Mouse (Mus musculus) frontal cortex, adult 2 months (tissue): Measurements from ENCODE around the gene Wbp2. TPM values are rescaled to one million over a fixed set of nuclear protein-coding genes. Genes with fewer than 3 reads are reported as not detected.
"Not testable (repeated sequence)": the region's sequence is repeated elsewhere in the genome, so short reads cannot be mapped to it uniquely, and the experiment has no call there.

Source experiments
- DNase-seq, 2 experiments: peaks; one replicate each; pipeline ENCODE4 v3.0.0; 2022; ENCODE audit warnings: low spot score in 1 of 2; ENCODE audit errors: extremely low spot score in 1 of 2
- polyA plus RNA-seq: library from polyadenylated mRNA; depleted of rRNA; stranded (reverse); fragments of >200 nt; gene quantifications from 2 replicates; pipeline ENCODE4 v1.2.3, GENCODE M21; 2012; rRNA removed

Gene Wbp2
- polyA plus RNA-seq = 391 and 407 TPM in 2 replicates

DNA sequence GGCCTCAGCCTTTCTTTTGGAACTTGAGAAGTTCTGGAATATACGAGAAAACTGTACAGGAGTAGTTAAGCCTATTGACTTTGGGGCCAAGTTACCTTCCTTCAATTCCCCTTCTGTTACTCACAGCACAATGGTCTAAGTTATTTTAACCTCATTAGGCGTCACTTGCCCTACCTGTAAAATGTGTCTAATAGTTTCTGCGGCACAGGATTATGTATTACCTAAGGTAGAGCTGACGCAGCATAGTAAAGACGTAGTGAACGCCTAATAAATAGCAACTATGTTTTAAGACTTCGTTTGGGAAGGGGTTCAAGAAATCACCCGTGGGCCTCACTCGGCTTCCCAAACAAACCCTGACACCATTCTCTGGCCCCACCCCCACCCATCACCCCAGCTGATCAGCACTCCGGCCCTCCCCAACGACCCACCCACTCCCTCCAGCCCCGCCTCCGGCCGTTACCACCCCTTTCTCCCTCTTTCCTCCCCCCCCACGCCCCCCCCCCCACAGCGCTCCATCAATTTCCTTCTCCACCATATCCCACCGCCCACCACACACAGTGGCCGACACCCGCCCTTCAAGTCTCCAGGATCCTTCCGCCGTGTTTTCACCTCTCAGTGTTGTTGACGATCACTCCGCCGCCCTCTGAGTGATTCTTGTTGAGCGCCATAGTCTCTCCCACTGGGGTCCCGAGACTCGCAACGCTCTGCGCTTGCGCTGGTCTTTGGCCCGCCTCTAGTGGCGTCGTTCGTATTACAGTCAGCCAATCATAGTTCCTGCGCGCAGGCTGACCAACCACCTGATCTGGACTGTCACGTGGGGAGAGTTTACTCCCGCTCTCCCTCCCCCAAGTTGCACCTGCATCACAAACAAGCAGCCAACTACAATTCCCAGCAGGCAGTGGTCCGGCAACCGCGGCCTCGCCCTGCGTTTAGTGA is at the start of gene Wbp2:
Gene Wbp2 (minus strand): TSS at position 738 of the 936 bp plus-strand sequence.
- DNase-seq = peak; percentile 98 to 99

DNA sequence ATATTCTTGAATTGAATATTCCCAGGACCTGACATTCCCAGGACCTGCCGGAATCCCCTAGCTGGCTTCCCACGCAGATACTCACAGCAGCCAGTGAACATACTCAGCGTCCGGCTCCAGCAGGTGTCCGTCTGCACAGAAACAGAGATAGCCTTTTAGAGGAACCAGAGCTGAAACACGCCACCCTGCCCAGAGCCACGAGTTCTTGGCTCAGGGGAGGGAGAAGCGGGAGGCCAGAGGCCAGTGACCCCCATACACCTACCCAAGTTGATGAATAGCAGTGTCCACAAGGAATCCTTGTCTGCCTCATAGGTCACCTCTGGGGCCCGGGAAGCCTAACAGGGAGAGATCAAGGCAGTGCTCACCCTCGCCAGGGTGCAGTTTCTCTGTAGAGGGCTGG is 47.4 kb upstream of the Wbp2 start:
- no peak for DNase-seq

GRCm38 (mm10) chr11:116133497-116133896 is 46.7 kb upstream of the Wbp2 start:
- DNase-seq = no peak

DNA sequence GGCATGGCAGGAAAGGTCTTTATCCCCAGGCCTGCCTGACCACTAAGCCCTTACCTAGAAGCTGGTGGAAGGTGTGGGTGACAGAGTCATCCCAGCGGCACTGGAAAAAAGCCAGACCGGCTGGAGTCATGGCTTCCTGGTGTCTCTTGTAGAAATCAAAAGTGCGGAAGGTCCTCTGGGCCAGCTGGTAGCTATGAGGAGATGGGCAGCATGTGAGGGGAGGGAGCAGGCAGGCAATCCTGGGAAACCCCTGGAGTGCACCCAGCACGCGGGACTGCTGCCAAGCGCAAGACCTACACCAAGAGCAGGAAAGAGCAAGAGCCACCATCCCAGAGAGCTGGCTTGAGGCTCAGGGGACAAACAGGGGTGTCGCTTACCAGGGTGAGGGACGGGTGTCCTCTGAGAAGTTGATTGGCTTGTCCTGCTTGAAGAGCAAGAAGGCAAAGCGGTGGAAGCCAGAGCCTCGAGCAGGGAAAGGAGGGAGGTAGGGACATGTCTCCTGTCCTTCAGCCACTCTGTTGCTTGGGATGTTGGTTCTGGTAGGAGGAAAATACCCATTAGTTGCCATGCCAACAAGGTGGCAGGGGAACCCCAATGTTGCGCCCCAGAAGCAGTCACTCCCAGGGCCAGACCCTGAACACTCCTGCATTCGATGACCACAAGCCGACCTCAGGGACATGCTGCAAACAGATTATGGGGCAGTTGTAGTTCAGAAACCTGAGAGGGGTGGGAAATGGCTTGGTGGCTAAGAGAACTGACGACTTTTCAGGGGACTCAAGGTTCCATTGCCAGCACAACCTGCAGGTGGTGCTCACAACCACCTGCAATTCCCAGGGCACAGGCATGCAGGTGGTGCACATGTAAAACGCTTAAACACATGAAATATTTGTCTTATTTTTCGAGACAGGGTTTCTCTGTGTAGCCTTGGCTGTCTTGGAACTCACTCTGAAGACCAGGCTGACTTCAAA is 45.9 kb upstream of the Wbp2 start:
- no peak for DNase-seq

DNA sequence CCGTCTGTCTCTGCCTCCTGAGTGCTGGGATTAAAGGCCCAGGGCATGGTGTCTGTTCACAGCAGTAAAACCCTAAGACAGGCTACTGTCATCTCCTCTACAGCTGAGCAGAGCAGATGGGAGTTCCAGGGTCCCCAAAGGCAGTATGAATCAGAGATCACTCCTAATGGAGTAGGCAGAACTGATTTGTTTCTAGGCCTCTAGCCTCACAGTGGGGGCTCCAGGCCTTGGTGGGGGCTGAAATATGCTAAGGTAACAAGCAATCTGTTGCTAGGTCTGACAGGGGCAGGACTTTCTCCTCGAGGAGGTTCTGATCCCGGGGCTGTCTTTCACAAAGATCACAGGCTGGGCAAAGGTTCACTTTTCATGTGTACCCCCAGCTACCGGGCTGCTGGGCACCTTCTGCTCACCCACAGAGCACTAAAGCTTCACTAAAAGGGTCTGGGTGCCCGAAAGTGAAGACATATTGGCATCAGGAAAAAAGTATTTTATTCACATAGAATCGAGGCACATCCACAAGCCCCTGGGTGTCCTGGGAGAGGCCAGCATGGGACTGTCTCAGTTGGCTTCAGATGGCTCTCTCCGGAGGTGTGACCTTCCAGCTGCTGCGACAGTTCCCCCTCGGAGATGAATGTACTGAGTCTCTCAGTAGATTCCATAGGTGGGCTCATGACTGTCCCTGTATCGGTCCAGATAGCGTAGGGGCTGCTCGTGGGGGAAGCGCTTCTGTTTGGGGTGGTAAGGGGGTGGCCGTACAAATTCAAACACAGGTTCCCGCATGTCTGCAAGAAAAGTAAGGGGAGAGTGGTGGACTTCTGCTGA is 44.8 kb upstream of the Wbp2 start:
- no peak for DNase-seq

- peak; percentile 58 to 89 for DNase-seq
These were observed 43.9 kb upstream of the Wbp2 start, which contains the start of gene Trim65 for GRCm38 (mm10) chr11:116130488-116131205. Trim65 (minus strand) TSS chr11:116131128.

- no peak for DNase-seq
These were observed 43.2 kb upstream of the Wbp2 start for GRCm38 (mm10) chr11:116129993-116130487.

DNA sequence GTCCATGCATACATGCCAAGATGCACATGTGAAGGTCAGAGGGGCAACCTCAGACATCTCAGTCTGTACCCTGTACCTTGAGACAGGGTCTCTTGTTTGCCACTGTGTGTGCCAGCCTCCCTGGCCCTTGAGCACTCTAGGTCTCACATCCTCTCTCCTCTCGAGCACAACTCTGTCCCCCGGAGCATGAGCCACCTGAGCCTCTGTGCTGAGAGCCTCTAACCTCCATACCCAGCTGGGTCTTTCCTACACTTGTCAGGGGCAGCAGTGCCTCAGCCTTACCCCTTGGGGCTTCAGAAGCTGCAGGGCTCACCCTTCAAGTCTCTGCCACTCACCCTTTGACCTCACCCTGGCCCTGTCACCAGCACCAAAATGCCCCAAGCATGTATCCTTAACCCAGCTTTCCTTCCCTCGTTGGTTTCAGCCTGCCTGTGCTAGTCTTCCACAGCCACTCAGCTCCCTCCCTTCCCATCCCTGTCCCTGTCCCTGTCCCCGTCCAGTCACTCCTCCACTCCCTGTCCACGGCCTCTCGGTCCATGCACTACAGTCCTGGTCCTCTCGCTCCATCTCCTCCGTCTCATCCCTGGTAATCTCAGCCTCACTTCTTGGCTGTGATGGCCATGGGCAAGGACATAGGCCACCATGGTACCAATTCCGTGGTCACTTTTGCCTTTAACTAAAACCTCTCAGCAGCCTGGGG is 42.4 kb upstream of the Wbp2 start:
- no peak for DNase-seq

GRCm38 (mm10) chr11:116127986-116128385 is 41.2 kb upstream of the Wbp2 start:
- no peak for DNase-seq

DNA sequence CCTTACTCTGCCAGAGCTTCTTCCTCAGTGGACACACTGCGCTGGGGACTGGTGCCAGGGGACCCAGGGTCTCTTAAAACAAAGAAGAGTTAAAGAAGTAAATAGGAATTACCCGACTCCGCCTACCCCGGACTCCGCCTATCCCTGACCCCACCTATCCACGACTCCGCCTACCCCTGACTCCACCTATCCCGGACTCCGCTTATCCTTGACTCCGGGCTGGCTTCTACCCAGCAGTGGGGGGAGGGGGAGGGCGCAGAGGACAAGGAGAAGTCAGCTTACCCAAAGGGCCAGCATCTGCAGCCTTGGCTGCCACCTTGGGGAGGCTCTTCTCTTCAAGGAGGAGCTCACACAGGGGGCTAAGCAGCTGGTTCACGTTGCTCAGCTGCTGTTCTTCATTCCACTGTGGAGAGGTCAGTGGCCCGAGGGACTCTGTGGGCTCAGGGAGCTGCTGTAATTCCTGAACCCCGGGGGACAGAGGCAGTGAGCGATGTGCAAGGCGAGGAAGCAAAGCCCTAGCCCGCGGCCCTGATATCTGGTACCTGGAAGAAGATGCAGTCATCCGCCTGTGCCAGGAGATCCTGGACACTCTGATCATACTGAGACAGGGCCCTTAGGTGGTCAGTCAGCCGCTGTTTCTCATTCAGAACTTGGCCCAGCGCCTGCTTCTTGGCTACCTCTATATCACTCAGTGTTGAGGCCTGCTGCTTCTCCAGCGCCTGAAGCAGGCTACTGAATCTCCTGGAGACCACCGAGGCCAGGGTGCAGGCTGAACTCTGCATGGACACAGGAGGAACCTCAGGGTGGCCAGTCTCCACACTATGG is 40.6 kb upstream of the Wbp2 start, which contains the start of gene Trim47:
Gene Trim47 (minus strand): TSS at position 55 of the 825 bp plus-strand sequence.
- no peak for DNase-seq

- no peak for DNase-seq
These were observed 39.5 kb upstream of the Wbp2 start for GRCm38 (mm10) chr11:116126261-116126660.

- DNase-seq = not testable (repeated sequence)
These were observed 35.0 kb upstream of the Wbp2 start for GRCm38 (mm10) chr11:116121731-116122245.

- DNase-seq = no peak
These were observed 31.0 kb upstream of the Wbp2 start for GRCm38 (mm10) chr11:116117819-116118218.

DNA sequence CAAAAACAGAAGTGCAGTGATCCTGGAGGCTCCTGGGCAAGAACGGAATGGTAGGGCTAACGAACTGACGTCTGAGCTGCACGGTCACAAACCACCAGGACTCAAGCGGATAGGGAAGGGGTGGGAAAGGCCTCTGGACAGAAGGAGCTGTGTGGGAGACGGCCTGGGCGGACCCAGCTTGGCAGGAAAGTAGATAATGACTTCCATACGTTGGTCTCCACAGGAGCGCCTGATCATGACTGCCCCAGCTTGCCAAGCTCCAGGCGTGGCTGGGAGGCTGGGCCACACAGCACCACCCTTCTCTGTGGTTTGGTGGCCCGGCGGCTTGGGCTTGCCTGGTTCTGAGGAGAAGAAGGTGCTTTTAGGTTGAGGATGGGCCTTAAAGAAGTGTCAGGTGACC is 30.4 kb upstream of the Wbp2 start:
- no peak for DNase-seq

DNA sequence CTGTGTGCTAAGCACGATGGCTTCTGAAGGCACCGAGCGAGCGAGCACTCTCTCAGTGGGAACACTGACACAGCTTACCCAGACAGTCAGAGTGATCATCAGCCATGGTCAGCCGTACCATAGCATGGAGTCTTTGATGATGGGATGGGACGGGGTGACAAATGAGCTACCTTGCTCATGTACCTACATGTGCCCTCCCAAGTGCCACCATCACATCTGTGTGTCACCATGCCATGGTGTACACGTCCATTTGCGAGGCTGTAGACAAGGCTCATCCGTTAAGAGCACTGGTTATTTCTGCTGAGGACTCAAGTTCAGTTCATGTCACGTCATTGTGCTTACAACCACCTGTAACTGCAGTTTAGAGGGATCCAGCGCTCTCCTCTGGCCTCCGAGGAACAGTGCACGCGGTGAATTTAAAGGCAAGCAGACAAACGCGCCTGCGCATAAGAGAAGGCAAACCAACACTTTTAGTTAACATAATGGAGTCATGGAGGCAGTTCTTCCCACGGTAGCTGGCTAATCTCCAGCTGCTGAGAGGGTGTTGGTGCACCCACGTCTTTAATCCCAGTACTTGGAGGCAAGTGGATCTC is 24.9 kb upstream of the Wbp2 start:
- no peak for DNase-seq

GRCm38 (mm10) chr11:116111067-116111466 is 24.3 kb upstream of the Wbp2 start:
- no peak for DNase-seq

GRCm38 (mm10) chr11:116110540-116110939 is 23.7 kb upstream of the Wbp2 start:
- DNase-seq = no peak
